Mouse (Mus musculus) MN1 (cell line): ENCODE measurements at regions not wholly inside any gene's neighbourhood (a gene's known extent, or its start where the extent isn't known, plus 50 kb on each side); places are given as distances from the start of the nearest gene placed in this dataset.

ENCODE experiments used
- DNase-seq: peaks from one replicate; pipeline ENCODE4 v3.0.0-alpha.2; 2016; ENCODE audit warnings: low spot score

DNA sequence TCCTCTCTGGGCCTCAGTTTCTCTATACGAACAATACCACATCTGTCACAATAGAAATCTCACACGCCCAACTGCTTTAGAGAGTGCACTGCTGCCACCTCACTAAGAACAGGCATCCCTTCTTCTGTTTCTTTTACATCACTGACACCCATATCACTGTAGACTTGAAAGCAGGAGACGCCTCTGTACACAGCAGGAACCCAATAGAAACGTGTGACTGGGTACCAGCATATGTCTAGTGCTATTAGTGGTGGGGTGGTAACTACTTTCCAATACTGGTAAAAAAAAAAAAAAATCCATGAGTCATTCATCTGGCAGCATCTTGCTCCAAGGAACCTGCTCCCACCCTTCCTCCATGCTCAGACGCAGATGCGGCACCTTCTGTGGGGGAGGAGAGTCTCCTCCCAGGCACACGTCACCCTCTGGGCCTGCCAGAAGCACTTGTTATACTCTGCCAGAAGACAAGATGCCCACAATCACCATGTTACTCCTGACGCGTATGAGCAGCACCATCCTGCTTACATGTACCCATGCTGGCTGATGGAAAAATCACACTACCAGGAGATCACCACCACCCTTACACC, 151.3 kb upstream of the Plxna4 start:
- peak; percentile 52 for DNase-seq

DNA sequence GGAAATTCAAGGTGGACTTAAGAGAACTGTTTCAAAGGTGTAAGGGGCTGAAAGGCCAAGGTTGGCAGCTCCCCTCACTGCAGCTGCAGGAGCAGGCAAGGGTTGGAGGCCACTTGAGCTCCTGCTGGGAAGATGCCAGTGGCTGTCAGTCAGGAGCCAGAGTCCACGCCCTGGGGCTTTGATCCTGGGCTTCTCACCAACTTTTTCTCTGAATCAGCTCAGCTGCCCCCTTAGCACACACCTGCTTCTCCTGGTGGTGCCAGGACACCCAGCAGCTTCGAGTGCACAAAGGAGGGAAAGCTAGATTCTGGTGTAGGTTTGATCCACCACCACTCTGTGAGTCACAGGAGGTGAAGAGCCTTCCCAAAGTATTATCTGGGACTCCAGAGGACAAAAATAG, 140.7 kb upstream of the Plxna4 start:
- DNase-seq: no peak

DNA sequence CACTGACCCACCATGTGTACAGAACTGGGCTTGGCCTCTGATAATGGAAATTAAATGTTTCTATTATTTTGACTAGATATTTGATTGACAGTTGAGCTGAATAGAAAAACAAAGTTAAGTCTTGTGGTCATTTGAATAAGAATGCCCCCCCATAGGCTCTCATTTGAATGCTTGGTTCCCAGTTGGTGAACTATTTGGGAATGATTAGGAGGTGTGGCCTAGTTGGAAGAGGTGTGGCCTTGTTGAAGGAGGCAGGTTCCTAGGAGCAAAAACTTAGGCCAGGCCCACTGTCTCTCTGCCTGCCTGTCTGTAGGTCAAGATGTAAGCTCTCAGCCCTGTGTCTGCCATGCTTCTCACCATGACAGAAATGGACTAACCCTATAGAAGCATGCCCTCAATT, 138.6 kb upstream of the Plxna4 start:
- DNase-seq: no peak

DNA sequence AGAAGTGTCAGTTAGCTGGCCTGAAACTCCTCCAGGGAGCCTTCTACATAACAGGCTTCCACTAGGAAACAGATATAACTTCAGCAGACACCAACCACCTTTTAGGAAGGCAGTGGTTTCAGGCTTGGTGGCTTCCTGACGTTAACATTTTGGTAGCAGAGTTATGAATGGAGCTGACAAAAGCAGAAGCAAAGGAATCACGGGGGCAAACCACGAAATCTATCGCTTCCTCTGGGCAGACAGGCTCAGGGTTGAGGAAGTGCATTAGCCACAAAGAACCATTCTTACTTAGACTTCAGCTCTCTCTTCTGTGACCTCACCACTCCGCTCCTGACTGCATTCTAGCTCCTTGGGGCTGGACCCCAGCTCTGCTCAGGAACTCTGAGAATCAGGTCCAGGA, 129.9 kb upstream of the Plxna4 start:
- no peak for DNase-seq

DNA sequence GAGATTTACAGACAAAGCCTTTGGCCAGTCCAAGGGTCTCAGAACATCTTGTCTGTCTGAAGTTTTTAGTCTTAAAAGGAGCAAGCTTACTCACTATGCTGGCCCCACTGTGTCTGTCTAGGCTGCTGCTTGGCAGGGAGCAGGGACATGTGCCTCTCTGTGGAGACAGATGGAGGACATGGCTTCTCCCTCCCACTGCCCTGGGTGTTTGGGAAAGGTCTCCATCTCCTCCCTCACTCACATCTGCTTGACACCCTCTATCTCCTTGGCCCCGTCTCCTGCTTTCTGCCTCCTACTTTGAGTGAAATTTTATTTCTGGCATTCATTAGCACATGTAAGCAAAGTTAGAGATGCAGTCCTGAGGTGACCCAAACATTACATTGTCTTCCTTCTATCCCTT, 127.1 kb upstream of the Plxna4 start:
- no peak for DNase-seq

DNA sequence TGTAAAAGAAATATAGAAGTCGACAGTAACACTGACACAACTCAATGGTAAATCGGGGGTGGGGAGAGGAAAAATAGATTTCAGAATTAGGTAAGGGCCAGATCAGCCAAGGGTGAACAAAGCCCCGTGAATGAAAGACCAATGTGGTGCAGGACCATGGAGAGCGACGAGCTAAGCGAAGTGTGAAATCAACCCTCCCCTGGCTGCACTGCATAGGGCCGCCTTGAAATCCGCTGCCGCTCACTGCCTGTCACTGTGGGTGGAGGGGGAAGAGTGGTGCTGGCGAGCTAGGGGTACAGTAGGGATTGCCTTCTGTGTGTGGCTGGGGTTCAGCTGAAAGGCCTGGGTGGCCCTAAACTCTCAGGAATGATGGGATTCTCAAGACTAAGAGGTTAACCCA, 122.2 kb upstream of the Plxna4 start:
- DNase-seq: no peak

DNA sequence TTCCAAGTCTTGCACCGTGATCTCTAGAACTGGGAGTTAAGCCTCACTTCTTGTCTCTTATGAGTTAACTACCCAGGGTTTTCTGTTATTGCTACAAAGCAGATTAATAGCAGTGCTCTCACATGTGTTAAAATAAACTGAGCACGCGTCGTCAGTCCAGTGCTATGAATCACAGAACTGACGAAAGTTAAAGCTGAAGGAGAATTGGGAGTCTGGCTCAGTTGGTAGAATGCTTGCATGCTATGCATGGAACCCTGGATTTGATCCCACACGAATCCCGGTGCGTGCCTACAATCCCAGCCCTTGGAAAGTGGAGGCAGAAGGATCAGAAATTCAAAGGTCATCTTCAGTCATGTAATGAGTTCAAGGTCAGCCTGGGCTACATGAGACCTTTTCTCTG, 121.6 kb upstream of the Plxna4 start:
- DNase-seq: no peak

DNA sequence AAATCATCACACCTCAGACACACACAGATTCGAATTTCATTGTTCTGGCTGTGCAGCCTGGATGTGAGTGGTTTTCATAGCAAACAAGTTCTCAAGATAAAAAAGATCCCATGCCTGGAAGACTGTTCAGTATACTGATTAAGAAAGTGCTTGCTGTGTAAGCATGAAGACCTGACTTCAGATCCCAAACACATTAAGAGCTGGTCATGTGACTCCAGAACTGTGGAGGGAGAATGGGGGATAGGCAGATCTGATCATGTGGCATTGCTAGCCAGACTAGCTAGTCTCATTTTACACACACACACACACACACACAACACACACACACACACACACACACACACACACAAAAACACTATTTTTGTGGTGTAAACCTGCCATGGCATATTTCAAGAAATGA, 119.4 kb upstream of the Plxna4 start:
- no peak for DNase-seq

DNA sequence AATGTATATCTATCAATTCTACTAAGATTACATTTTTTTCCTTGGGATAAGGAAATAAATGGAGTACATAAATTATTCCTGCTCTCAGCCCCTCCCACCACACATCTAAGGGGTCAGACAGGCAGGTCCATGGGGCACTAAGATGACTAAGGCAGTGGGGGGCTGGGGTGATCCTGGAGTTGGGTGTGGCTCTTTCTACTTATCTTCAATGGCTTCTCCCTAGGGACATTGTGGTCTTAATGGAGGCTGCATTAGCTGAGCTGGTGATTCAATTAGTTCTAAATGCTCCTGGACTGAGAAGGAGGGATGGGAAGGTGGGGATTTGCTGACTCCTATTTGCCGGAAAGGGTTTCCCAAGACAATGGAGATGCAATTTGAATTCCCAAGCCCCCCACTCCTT, 118.4 kb upstream of the Plxna4 start:
- DNase-seq: peak; percentile 63

DNA sequence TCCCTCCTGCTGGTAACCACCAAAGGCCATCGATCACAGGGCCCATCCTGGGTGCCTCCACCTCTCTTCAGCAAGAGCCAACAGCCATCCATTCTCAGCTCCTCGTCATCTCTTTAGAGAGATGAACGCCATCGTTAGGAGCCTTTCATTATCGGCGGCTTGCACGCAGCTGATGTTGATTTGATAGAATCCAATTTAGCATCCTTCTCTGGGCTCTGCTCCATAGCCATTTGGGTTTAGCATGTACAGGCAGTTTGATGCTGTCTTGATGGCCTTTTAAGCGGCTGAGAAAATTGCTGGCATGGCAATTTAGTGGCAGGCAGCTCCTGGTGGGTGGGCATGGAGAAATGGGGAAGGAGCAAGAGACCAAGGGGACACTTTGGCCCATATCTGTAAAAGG, 115.5 kb upstream of the Plxna4 start:
- DNase-seq: no peak

DNA sequence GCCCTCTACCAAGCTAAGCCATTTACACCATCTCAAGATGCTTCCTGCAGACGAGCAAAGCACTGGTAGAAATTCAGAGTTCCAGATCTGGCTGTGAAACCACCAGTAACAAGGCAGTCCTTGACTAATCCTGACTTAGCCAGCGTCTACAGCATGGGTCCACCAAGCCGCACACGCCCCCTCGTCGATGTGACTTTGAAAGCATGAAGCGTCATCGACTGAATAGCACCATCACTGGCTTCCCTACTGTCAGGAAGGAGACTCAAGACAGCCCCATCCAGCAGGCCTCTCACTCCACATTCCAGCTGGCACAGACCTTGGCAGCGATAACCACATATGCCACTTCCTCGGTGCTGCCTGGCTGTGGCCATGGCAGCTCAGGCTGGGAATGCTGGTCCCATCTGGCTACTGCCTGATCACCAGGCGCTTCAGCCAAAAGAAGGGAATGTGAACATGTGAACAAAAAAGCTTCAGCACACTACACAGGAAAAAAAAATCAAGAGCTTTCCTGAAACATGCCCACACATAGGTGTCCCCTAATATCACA, 114.3 kb upstream of the Plxna4 start:
- DNase-seq: no peak

DNA sequence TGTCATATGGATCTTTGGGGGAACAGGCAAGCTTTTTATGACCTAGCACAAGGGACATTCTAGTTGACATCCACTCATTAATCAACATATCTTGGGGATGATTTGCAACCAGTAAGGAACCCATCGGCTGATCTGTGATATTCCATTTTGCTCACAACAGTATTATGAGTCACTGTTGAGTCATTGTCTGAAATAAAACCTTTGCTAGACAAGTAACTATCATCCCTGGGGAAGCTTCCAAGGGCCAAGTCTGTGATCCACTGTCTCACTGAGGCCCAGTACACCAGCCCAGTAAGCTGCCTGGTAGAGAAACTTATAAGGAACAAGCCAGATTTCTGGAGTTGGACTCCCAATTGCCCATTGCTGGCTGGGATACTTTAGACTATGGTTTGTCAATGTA, 111.8 kb upstream of the Plxna4 start:
- peak; percentile 57 for DNase-seq

DNA sequence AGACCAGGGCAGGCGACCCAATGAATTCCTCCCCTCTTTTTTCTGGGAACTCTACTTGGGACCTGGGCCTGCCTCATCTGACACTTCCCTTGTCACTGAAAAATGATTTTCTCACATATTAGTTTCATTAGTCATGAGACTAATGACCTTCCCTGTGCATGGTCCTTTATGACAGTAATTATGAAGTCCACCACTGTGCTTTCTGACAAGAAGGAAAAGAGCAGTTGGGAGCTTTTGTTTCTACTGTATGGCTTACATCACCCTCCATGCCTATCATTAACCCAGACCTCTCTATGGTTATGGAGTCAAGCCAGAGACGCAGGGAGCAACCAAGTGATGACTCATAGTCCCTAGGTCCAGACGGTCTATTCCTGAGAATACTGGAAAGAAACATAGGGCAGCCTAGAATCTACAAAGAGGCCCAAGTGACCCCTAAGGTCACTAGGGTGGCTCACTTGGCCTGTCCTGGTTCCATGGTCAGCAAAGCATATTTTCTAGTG, 109.8 kb upstream of the Plxna4 start:
- peak; percentile 68 for DNase-seq

DNA sequence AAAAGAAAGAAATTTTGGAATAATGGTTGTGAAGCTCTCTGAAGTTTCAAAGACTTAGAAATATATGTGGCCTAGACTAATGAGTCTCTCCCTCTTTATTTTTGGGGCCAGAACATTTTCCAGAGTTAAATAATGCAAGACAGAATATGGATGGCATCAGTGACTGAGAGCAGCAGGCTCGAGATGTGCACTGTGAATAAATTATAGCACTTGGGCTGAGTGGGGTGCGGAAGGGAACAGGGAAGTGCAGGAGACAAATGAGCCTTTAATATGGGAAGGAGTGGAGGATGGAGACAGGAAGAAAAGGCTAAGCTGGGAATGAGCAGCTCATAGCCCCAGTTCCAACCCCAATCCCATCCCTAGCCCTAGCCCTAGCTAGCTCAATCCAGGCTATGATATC, 108.0 kb upstream of the Plxna4 start:
- DNase-seq: no peak

DNA sequence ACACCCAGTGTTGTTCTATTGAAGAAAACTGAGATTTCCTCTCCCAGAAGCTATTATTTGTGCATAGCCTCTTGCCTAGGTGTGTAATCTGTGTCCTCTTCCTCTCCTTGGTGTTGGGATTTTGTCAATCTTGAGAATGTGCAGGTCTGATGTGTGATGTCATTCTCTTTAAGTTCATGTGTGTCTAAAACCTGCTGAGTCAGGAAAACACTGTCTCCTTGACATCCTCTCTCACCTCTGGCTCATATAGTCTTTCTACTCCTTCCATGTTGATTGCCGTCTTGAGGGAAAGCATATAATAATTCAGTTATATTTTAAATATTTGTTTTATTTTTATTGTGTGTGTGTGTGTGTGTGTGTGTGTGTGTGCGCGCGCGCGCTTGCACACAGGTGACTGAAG, 84.6 kb upstream of the Plxna4 start:
- no peak for DNase-seq

DNA sequence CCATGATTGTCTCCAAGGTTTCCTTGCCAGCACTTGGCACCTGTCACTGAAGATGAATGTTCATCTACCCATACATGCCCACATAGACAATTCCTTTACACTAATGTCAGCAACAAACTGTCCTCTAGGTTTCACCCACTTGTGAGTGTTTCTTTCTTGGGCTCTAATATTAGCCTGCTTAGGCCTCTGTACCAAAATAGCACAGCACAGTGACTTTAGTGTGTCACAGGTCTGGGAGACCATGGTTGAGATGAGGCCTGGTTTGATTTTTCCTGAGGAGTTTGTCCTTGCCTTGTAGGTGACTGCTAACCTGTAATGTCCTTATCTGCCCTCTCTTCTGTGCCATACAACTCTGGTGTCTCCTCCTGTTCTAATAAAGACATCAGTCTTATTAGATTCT, 71.8 kb upstream of the Plxna4 start:
- DNase-seq: no peak

DNA sequence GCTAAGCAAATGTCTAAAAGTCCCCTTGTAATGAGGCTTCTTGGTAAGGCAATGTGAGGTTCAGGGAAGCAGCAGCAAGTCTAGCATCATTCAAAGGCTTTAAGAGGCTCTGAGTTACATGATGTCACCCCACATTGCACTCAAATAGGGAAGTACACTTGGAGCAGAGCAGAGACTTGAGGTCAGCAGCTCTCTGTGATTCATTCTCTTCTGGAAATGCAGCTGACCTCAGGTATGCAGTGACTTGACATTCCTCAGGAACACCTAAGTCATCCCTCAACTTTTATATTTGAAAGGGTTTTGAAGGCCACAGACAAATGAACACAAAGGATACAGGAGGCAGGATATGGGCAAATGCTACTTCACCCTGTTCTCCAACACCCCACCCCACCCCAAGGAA, 69.4 kb upstream of the Plxna4 start:
- no peak for DNase-seq

DNA sequence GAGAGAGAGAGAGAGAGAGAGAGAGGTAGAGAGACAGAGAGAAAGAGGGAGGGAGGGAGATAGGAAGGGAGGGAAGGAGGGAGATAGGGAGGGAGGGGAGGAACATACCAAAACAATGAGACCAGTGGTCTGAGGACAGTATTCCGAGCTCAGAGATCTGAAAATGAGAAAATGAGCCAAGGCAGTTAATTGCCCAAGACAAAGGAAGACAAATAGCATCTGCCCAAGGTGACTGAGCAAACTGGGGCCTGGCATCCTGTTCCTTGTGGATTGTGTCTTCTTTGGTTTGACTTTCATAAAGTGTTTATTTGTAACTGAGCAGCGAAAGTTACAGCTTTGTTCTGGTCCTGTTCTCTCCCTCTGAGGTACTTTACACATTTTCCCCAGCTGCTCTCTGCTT, 66.2 kb upstream of the Plxna4 start:
- no peak for DNase-seq

DNA sequence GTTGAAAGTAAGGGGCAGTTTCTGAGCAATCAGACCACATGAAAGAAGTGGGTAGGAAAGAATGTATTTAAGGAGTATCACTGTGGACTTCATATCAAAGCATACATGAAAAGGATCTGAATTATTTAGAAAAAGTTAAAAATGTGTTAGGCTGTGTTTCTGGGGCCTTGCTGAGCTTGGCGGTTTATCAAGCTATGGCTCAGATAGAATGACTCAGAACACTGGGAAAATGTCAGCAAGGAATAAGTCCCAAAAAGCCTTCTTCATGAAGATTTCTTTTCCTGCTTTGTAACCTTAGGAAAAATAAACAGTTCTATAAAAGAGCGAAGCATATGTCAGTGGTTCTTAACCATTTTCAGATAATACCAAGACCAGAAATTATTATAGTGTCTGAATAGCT, 56.0 kb upstream of the Plxna4 start:
- DNase-seq: no peak

DNA sequence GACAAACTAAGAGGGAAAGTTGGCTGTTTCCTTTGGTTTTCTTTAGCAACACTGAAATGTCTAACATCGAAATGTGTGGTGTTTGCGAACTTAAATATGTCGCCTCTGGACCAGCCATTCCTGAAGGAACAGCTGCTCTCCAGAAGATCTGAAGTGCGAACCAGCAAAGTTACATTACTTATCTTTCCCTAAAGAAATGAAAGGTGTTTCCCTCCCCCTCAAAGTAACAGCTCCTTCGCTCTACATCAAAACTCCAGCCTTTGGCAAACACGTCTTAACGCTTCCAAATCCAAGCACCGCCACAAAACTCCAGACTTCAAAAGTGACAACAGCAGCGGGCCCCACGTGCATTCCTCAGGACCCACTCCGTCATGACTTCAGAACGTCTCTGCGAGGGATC, 50.9 kb upstream of the Plxna4 start:
- DNase-seq: no peak
